Mouse (Mus musculus) MEL (cell line): Measurements from ENCODE around the gene Med12l. TPM values are rescaled to one million over a fixed set of nuclear protein-coding genes. Genes with fewer than 3 reads are reported as not detected.

Experiments used
- DNase-seq: peaks from one replicate; pipeline ENCODE4 v3.0.0; 2011; ENCODE audit warnings: low read depth, low spot score
- H3K27ac ChIP-seq: 2 replicates; pipeline ENCODE4 v1.5.1; 2012; ENCODE audit warnings: low read depth, mild to moderate bottlenecking, control low read depth, low read length, moderate library complexity; ENCODE audit not compliant: control insufficient read depth
- H3K27me3 ChIP-seq, 2 experiments: fragments of 150-350 bp in 1 of 2; sonication (generic) in 1 of 2; 2 replicates each; pipeline ENCODE4 v1.6.1; 2012; ENCODE audit warnings: low read length in 2 of 2, mild to moderate bottlenecking in 2 of 2, improper control_type of control experiment in 1 of 2, moderate library complexity in 1 of 2; ENCODE audit not compliant: insufficient read depth in 2 of 2, control insufficient read depth in 1 of 2
- H3K36me3 ChIP-seq, 2 experiments: 2 replicates each; pipeline ENCODE4 v1.6.1; 2012 to 2014; ENCODE audit warnings: low read length in 2 of 2, improper control_type of control experiment in 1 of 2, inconsistent platforms in 1 of 2, mild to moderate bottlenecking in 1 of 2; ENCODE audit not compliant: insufficient read depth in 2 of 2, control insufficient read depth in 1 of 2
- H3K4me1 ChIP-seq, 2 experiments: fragments of 150-350 bp in 1 of 2; sonication (generic) in 1 of 2; 2 replicates each; pipeline ENCODE4 v1.6.1; 2012; ENCODE audit warnings: low read length in 2 of 2, improper control_type of control experiment in 1 of 2, mild to moderate bottlenecking in 1 of 2; ENCODE audit not compliant: insufficient read depth in 2 of 2, control insufficient read depth in 1 of 2
- H3K4me3 ChIP-seq, 2 experiments: fragments of 150-350 bp in 1 of 2; sonication (generic) in 1 of 2; 2 replicates each; pipeline ENCODE4 v1.5.1; 2012; ENCODE audit warnings: low read depth in 2 of 2, low read length in 2 of 2, mild to moderate bottlenecking in 2 of 2, moderate library complexity in 2 of 2, control low read depth in 1 of 2, improper control_type of control experiment in 1 of 2; ENCODE audit not compliant: control insufficient read depth in 1 of 2, insufficient read depth in 1 of 2
- H3K79me2 ChIP-seq: 2 replicates; pipeline ENCODE4 v1.6.1; 2012; ENCODE audit warnings: mild to moderate bottlenecking, low read length, moderate library complexity; ENCODE audit not compliant: control insufficient read depth, poor library complexity, insufficient read depth
- H3K9ac ChIP-seq: 2 replicates; pipeline ENCODE4 v1.6.1; 2012; ENCODE audit warnings: low read depth, mild to moderate bottlenecking, control low read depth, low read length, moderate library complexity; ENCODE audit not compliant: control insufficient read depth, poor library complexity, severe bottlenecking
- H3K9me3 ChIP-seq: fragments of 150-350 bp; sonication (generic); replicated peaks from 2 replicates; pipeline ENCODE4 v1.6.1; 2012; ENCODE audit warnings: mild to moderate bottlenecking, low read length, improper control_type of control experiment, moderate library complexity; ENCODE audit not compliant: insufficient read depth
- CTCF ChIP-seq, 3 experiments: IDR thresholded peaks in 2 of 3; conservative IDR thresholded peaks in 1 of 3; 2 replicates each; pipeline ENCODE4 v1.5.1; 2011 to 2012; ENCODE audit warnings: low read length in 3 of 3, low read depth in 2 of 3, mild to moderate bottlenecking in 2 of 3, improper control_type of control experiment in 1 of 3, inconsistent platforms in 1 of 3, mixed read lengths in 1 of 3, moderate library complexity in 1 of 3; ENCODE audit not compliant: control insufficient read depth in 1 of 3, insufficient read depth in 1 of 3, poor library complexity in 1 of 3, severe bottlenecking in 1 of 3
- MYC ChIP-seq: IDR thresholded peaks from 2 replicates; pipeline ENCODE4 v1.6.1; 2011; ENCODE audit warnings: low read depth, mild to moderate bottlenecking, low read length, improper control_type of control experiment, moderate library complexity
- NRF1 ChIP-seq: IDR thresholded peaks from 2 replicates; pipeline ENCODE4 v1.6.1; 2014; ENCODE audit warnings: low read depth, mild to moderate bottlenecking, inconsistent platforms, low read length, improper control_type of control experiment, moderate library complexity; ENCODE audit not compliant: poor library complexity, insufficient read depth, severe bottlenecking
- RAD21 ChIP-seq: IDR thresholded peaks from 2 replicates; pipeline ENCODE4 v1.6.1; 2011; ENCODE audit warnings: mild to moderate bottlenecking, low read depth, low read length, improper control_type of control experiment
- SIN3A ChIP-seq: IDR thresholded peaks from 2 replicates; pipeline ENCODE4 v1.6.1; 2012; ENCODE audit warnings: low read length, improper control_type of control experiment, inconsistent platforms
- SMC3 ChIP-seq: IDR thresholded peaks from 2 replicates; pipeline ENCODE4 v1.6.1; 2011; ENCODE audit warnings: low read depth, low read length, improper control_type of control experiment
- USF1 ChIP-seq: IDR thresholded peaks from 2 replicates; pipeline ENCODE4 v1.6.1; 2014; ENCODE audit warnings: low read depth, mild to moderate bottlenecking, inconsistent platforms, low read length, improper control_type of control experiment, moderate library complexity
- ZC3H11A ChIP-seq: IDR thresholded peaks from 2 replicates; pipeline ENCODE4 v1.6.1; 2012; ENCODE audit warnings: low read depth, mild to moderate bottlenecking, inconsistent platforms, low read length, improper control_type of control experiment
- polyA plus RNA-seq, 2 experiments: library from polyadenylated mRNA; stranded (reverse) in 1 of 2; unstranded in 1 of 2; fragments of >175 nt in 1 of 2; fragments of >200 nt in 1 of 2; gene quantifications; 2 replicates each; pipeline versions ENCODE4 v1.2.1 to v1.2.4; 2012; ENCODE audit warnings: low replicate concordance in 2 of 2, low read depth in 1 of 2; ENCODE audit not compliant: insufficient read length in 2 of 2, insufficient read depth in 1 of 2, missing spikeins in 1 of 2
- total RNA-seq: library from RNA; depleted of rRNA; stranded (reverse); fragments of 300-350 nt; gene quantifications from 2 replicates; pipeline ENCODE4 v1.2.3, GENCODE M21; 2012

Med12l gene
- total and polyA plus RNA-seq, 3 experiments = 0.03 TPM; not detected in 2

- Histone ChIP-seq H3K4me3 (no peak overlapping the region), H3K36me3 (no peaks in the 10 kb centered on the region), H3K79me2 (no peaks in the 10 kb centered on the region), H3K27ac (no peak overlapping the region), H3K9me3 (no peaks in the 10 kb centered on the region), H3K27me3 (peaks cover 5% of the 10 kb centered on the region in 2 experiments), H3K4me1 (no peaks in the 10 kb centered on the region), H3K9ac (no peak overlapping the region)
- TF ChIP-seq CTCF (IDR thresholded peaks at IDR 0.05 in 2 of 3, conservative IDR thresholded peaks at IDR 0.05 in 1 of 3; ENCODE audit: control insufficient read depth in 1 of 3, insufficient read depth in 1 of 3, low read depth in 2 of 3, low read length in 3 of 3, poor library complexity in 1 of 3, severe bottlenecking in 1 of 3) (peak; percentile 31 to 88 (median 44); a peak in 5 of 6 replicates), SMC3 (peak; percentile 82), RAD21 (peak; percentile 96), USF1 (no peak), ZC3H11A (peak; percentile 85)
- peak; percentile 58 for DNase-seq
Observed at GRCm38 (mm10) chr3:59077278-59077677, 71.7 kb downstream of the Med12l start.

- Histone ChIP-seq H3K9ac (no peak overlapping the region), H3K27ac (no peak overlapping the region), H3K36me3 (no peaks in the 10 kb centered on the region), H3K79me2 (no peaks in the 10 kb centered on the region), H3K4me1 (no peaks in the 10 kb centered on the region), H3K9me3 (no peaks in the 10 kb centered on the region), H3K27me3 (peaks cover 4 to 5% of the 10 kb centered on the region in 2 experiments), H3K4me3 (no peak overlapping the region)
- TF ChIP-seq NRF1 = no peak
- no peak for DNase-seq
Observed at GRCm38 (mm10) chr3:59078585-59078984, 73.0 kb downstream of the Med12l start.

- Histone ChIP-seq H3K27ac (no peak overlapping the region), H3K9ac (no peak overlapping the region), H3K4me3 (no peak overlapping the region), H3K79me2 (no peaks in the 10 kb centered on the region), H3K27me3 (peaks cover 2 to 5% of the 10 kb centered on the region in 2 experiments), H3K9me3 (no peaks in the 10 kb centered on the region), H3K36me3 (no peaks in the 10 kb centered on the region), H3K4me1 (no peaks in the 10 kb centered on the region)
- peak; percentile 91 for DNase-seq
- no peak for TF ChIP-seq SIN3A
- 0 out of 2 replicates have a peak, but pooled peaks have one; percentile 22 for TF ChIP-seq MYC
- peak; percentile 72 to 94 (median 93) for TF ChIP-seq CTCF (IDR thresholded peaks at IDR 0.05 in 2 of 3, conservative IDR thresholded peaks at IDR 0.05 in 1 of 3; ENCODE audit: control insufficient read depth in 1 of 3, insufficient read depth in 1 of 3, low read depth in 2 of 3, low read length in 3 of 3, poor library complexity in 1 of 3, severe bottlenecking in 1 of 3)
- TF ChIP-seq ZC3H11A = peak; percentile 82
- peak; percentile 87 for TF ChIP-seq RAD21
- peak; percentile 83 for TF ChIP-seq SMC3
Observed at GRCm38 (mm10) chr3:59079327-59079726, 73.7 kb downstream of the Med12l start.
